Mouse (Mus musculus) heart, postnatal 25 days (tissue): ENCODE measurements around the gene Ino80e. TPM values are rescaled to one million over a fixed set of nuclear protein-coding genes. Genes with fewer than 3 reads are reported as not detected.

Experiments used
- DNase-seq: peaks from one replicate; pipeline ENCODE4 v3.0.0; 2022; ENCODE audit warnings: low spot score
- intact Hi-C: fragments of 180-260 bp; cut with DNase I; formaldehyde crosslinking; loops from one replicate; pipeline ENCODE4 v1.15.1; 2025
- total RNA-seq, 2 experiments: library from RNA; stranded (reverse); gene quantifications; 2 replicates each; pipeline ENCODE4 v1.2.3; 2021

Gene Ino80e
- total RNA-seq, 2 experiments from 2014 or later: 17.7 to 18.9 TPM

GRCm38 (mm10) chr7:126822741-126823140, 39.4 kb downstream of the Ino80e start:
- no peak for DNase-seq
- intact Hi-C loops: loop anchor here (1.0 to 5.0 kb wide), 2 partner anchors 205 to 283 kb away; partner anchors contain the start of gene Maz

GRCm38 (mm10) chr7:126821835-126822511, 40.2 kb downstream of the Ino80e start:
- peak; percentile 57 for DNase-seq
- intact Hi-C loops: loop anchor here (1.0 to 5.0 kb wide), 2 partner anchors 205 to 283 kb away; partner anchors contain the start of gene Maz

GRCm38 (mm10) chr7:126818818-126819217, 43.4 kb downstream of the Ino80e start:
- intact Hi-C loops: no loop called here
- no peak for DNase-seq

GRCm38 (mm10) chr7:126817595-126817994, 44.6 kb downstream of the Ino80e start:
- intact Hi-C loops: no loop called here
- no peak for DNase-seq

GRCm38 (mm10) chr7:126816494-126816893, 45.7 kb downstream of the Ino80e start:
- intact Hi-C loops: no loop called here
- no peak for DNase-seq

GRCm38 (mm10) chr7:126815726-126816222, 46.4 kb downstream of the Ino80e start:
- intact Hi-C loops: no loop called here
- DNase-seq: no peak

GRCm38 (mm10) chr7:126809723-126810369, 52.3 kb downstream of the Ino80e start:
- DNase-seq: no peak
- intact Hi-C loops: no loop called here

- DNase-seq: peak; percentile 80
- intact Hi-C loops: no loop called here
Observed at GRCm38 (mm10) chr7:126808703-126809455, 53.3 kb downstream of the Ino80e start.

- intact Hi-C loops: no loop called here
- DNase-seq: no peak
Observed at GRCm38 (mm10) chr7:126807405-126807804, 54.8 kb downstream of the Ino80e start.

GRCm38 (mm10) chr7:126806956-126807355, 55.2 kb downstream of the Ino80e start:
- intact Hi-C loops: no loop called here

GRCm38 (mm10) chr7:126803751-126804150, 58.4 kb downstream of the Ino80e start:
- no peak for DNase-seq
- intact Hi-C loops: loop anchor here (5.0 kb wide), 1 partner anchor 229 kb away; no protein-coding TSS in a partner anchor

More at GRCm38 (mm10) chr7:126806956-126807355, 55.2 kb downstream of the Ino80e start:
- no peak for DNase-seq

- intact Hi-C loops: loop anchor here (5.0 kb wide), 1 partner anchor 229 kb away; no protein-coding TSS in a partner anchor
- no peak for DNase-seq
Observed at GRCm38 (mm10) chr7:126803181-126803580, 59.0 kb downstream of the Ino80e start.

GRCm38 (mm10) chr7:126802134-126802889, 59.9 kb downstream of the Ino80e start:
- no peak for DNase-seq
- intact Hi-C loops: loop anchor here (5.0 kb wide), 1 partner anchor 230 kb away; no protein-coding TSS in a partner anchor

GRCm38 (mm10) chr7:126801057-126801422, 61.1 kb downstream of the Ino80e start:
- intact Hi-C loops: loop anchor here (5.0 kb wide), 1 partner anchor 231 kb away; no protein-coding TSS in a partner anchor
- DNase-seq: no peak

Other genes starting within 250 kb of the Ino80e start
- gene Nupr1, start 231.5 kb downstream of the Ino80e start, total RNA-seq: 1 to 10 TPM; 7.7 to 9.4 TPM
- gene Sgf29, start 213.1 kb downstream of the Ino80e start, total RNA-seq: 10 to 100 TPM; 25.9 to 27.2 TPM
- gene Sult1a1, start 185.9 kb downstream of the Ino80e start, total RNA-seq: 10 to 100 TPM; 28.5 to 32.3 TPM
- 10 to 100 TPM; 43.0 to 49.7 TPM for gene Bola2, start 167.0 kb downstream of the Ino80e start, total RNA-seq
- 1 to 10 TPM; 4.3 to 4.5 TPM for gene Slx1b, start 166.6 kb downstream of the Ino80e start, total RNA-seq
- 10 to 100 TPM; 10.6 to 10.8 TPM for gene Coro1a, start 154.6 kb downstream of the Ino80e start, total RNA-seq
- 10 to 100 TPM; 56.5 to 59.8 TPM for gene Mapk3, start 102.8 kb downstream of the Ino80e start, total RNA-seq
- 1 to 10 TPM; 1.6 to 2.1 TPM for gene Gdpd3, start 96.0 kb downstream of the Ino80e start, total RNA-seq
- gene Ypel3, start 85.4 kb downstream of the Ino80e start, total RNA-seq: 10 to 100 TPM; 63.7 to 74.0 TPM
- gene Tbx6, start 80.9 kb downstream of the Ino80e start, total RNA-seq: under 1 TPM; 0.34 to 0.70 TPM
- gene Ppp4c, start 69.9 kb downstream of the Ino80e start, total RNA-seq: 10 to 100 TPM; 32.7 to 33.1 TPM
- 10 to 100 TPM in 1 of 2 experiments, 1 to 10 TPM in 1; 8.9 to 10.4 TPM for gene Fam57b, start 64.7 kb downstream of the Ino80e start, total RNA-seq
- not detected for gene 4930451I11Rik, start 30.7 kb downstream of the Ino80e start, total RNA-seq
- not detected for gene Doc2a, start 15.0 kb downstream of the Ino80e start, total RNA-seq
- 1 to 10 TPM; 5.1 to 5.5 TPM for gene Hirip3, start 405 bp downstream of the Ino80e start, total RNA-seq
- gene Taok2, start 22.3 kb upstream of the Ino80e start, total RNA-seq: 10 to 100 TPM; 43.6 to 44.6 TPM
- gene Tmem219, start 60.5 kb upstream of the Ino80e start, total RNA-seq: 10 to 100 TPM in 1 of 2 experiments, 1 to 10 TPM in 1; 7.6 to 11.5 TPM
- 1 to 10 TPM; 5.3 to 6.8 TPM for gene Kctd13, start 66.5 kb upstream of the Ino80e start, total RNA-seq
- not detected for gene Asphd1, start 87.2 kb upstream of the Ino80e start, total RNA-seq
- 10 to 100 TPM in 1 of 2 experiments, 1 to 10 TPM in 1; 8.3 to 11.4 TPM for gene Sez6l2, start 88.2 kb upstream of the Ino80e start, total RNA-seq
- 10 to 100 TPM; 52.0 to 56.6 TPM for gene Cdipt, start 113.5 kb upstream of the Ino80e start, total RNA-seq
- under 1 TPM in 1 of 2 experiments, not detected in 1; 0.25 TPM for gene Cdiptos, start 113.7 kb upstream of the Ino80e start, total RNA-seq
- gene Mvp, start 152.2 kb upstream of the Ino80e start, total RNA-seq: 10 to 100 TPM; 44.9 to 47.3 TPM
- 1 to 10 TPM in 1 of 2 experiments, not detected in 1; 1.7 TPM for gene Pagr1b, start 154.1 kb upstream of the Ino80e start, total RNA-seq
- gene Pagr1a, start 155.0 kb upstream of the Ino80e start, total RNA-seq: 10 to 100 TPM; 12.5 to 12.9 TPM
- 10 to 100 TPM; 21.5 to 22.6 TPM for gene Gm42742, start 158.7 kb upstream of the Ino80e start, total RNA-seq
- gene Prrt2, start 158.8 kb upstream of the Ino80e start, total RNA-seq: 1 to 10 TPM in 1 of 2 experiments, under 1 TPM in 1; 0.60 to 1.2 TPM
- 10 to 100 TPM; 66.7 to 69.1 TPM for gene Maz, start 164.7 kb upstream of the Ino80e start, total RNA-seq
- 1 to 10 TPM; 1.7 to 2.3 TPM for gene Kif22, start 180.1 kb upstream of the Ino80e start, total RNA-seq
- gene Zg16, start 225.0 kb upstream of the Ino80e start, total RNA-seq: not detected
- gene AI467606, start 229.0 kb upstream of the Ino80e start, total RNA-seq: 1 to 10 TPM; 1.4 to 1.7 TPM